In the genomic region with DNA sequence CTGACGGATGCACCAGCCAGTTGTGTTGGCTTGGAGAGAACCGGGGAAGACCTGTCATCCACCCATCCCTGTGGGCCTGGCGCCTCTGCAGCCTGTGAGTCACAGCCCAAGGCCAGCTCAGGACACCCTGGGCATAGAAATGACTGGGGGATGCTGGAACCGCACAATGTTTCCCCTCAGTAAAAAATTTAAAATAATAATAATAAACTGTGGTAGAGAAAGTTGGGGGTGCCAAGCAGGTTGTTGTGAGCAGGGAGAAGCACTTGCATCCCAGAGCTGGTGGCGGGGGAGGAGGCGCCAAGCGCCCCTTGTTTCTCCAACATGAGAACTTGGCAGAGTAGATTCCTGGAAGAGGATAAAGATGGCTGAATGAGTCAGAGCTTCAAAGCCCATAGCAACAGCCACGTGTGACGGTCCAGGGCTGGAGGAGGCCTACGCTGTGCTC, we compare ENCODE assay signal across 14 mouse cellular contexts.
DNase-seq lines count a peak whose midpoint lies in the region; ATAC-seq lines count a peak whose summit lies in the region.
"Had no signal": no experiment of that assay in that cellular context is flagged by ENCODE, and none has a peak within 500 bp of the region (broad histone marks: within the 10 kb centered on the region; RNA-seq: fewer than 3 reads in every experiment).

No protein-coding gene starts in this region.

- H3K4me1 ChIP-seq in hindbrain, embryonic 10.5 days (replicated peaks) = peaks cover 37% of the 10 kb centered on the region
- H3K4me1 ChIP-seq in hindbrain, embryonic 11.5 days (replicated peaks; ENCODE audit: control insufficient read depth, insufficient read depth, low read length) = no peaks in the 10 kb centered on the region
- H3K4me1 ChIP-seq in midbrain, embryonic 13.5 days (replicated peaks) = 0 out of 2 replicates have a peak, but pooled peaks cover 3% of the 10 kb centered on the region

- H3K36me3 ChIP-seq in hindbrain, embryonic 10.5 days = no peaks in the 10 kb centered on the region
- H3K36me3 ChIP-seq in hindbrain, embryonic 11.5 days (ENCODE audit: control insufficient read depth, insufficient read depth, low read length) = no peaks in the 10 kb centered on the region
- no peaks in the 10 kb centered on the region for H3K36me3 ChIP-seq in midbrain, embryonic 13.5 days
- H3K36me3 ChIP-seq: limb, embryonic 12.5 days; midbrain, embryonic 10.5 days had no signal

- H3K27ac ChIP-seq in hindbrain, embryonic 10.5 days = 0 out of 2 replicates have a peak overlapping the region, but pooled peaks have one; percentile 8
- H3K27ac ChIP-seq in hindbrain, embryonic 11.5 days (ENCODE audit: low read depth, low read length) = no peak overlapping the region
- no peak overlapping the region for H3K27ac ChIP-seq in midbrain, embryonic 13.5 days
- H3K27ac ChIP-seq: hindbrain, postnatal 0 days; limb, embryonic 12.5 days; midbrain, embryonic 10.5 days had no signal

- no peaks in the 10 kb centered on the region for H3K9me3 ChIP-seq in hindbrain, embryonic 10.5 days
- H3K9me3 ChIP-seq in hindbrain, embryonic 11.5 days (ENCODE audit: control insufficient read depth, low read length) = no peaks in the 10 kb centered on the region
- H3K9me3 ChIP-seq in midbrain, embryonic 13.5 days = no peaks in the 10 kb centered on the region
- H3K9me3 ChIP-seq: limb, embryonic 12.5 days; midbrain, embryonic 10.5 days had no signal

- H3K4me3 ChIP-seq in hindbrain, embryonic 10.5 days = no peak overlapping the region
- no peak overlapping the region for H3K4me3 ChIP-seq in hindbrain, embryonic 11.5 days (ENCODE audit: low read depth, low read length)
- H3K4me3 ChIP-seq in midbrain, embryonic 13.5 days (replicated peaks) = no peak overlapping the region
- H3K4me3 ChIP-seq: erythroblast, embryonic 14.5 days; limb, embryonic 12.5 days; midbrain, embryonic 10.5 days had no signal

- H3K27me3 ChIP-seq in hindbrain, embryonic 10.5 days (ENCODE audit: insufficient read depth, poor library complexity, severe bottlenecking) = peaks cover 19% of the 10 kb centered on the region
- no peaks in the 10 kb centered on the region for H3K27me3 ChIP-seq in hindbrain, embryonic 11.5 days (ENCODE audit: control insufficient read depth, insufficient read depth, low read length)
- H3K27me3 ChIP-seq in midbrain, embryonic 13.5 days = no peaks in the 10 kb centered on the region

- DNase-seq in hindbrain, embryonic 10.5 days (ENCODE audit: low spot score) = no peak
- DNase-seq in hindbrain, embryonic 11.5 days (ENCODE audit: low spot score) = no peak
- peak; percentile 78 for DNase-seq in NIH3T3 (ENCODE audit: low read depth)
- DNase-seq in frontal cortex, adult 2 months (ENCODE audit: extremely low spot score in 1 of 2, low spot score in 1 of 2) = peak; percentile 51 to 73
- DNase-seq in left cerebral cortex, postnatal 25 days (ENCODE audit: low spot score in 2 of 2) = peak; percentile 47 to 89
- no peak for DNase-seq in thymus, adult 18-20 months
- DNase-seq in kidney, adult 8-10 months = no peak
- DNase-seq: lung, embryonic 14.5 days; retina, postnatal 1 day had no signal

- no peak overlapping the region for H3K9ac ChIP-seq in hindbrain, embryonic 11.5 days (ENCODE audit: low read depth, low read length)
- no peak overlapping the region for H3K9ac ChIP-seq in midbrain, embryonic 13.5 days (replicated peaks)
- H3K9ac ChIP-seq: limb, embryonic 12.5 days; lung, embryonic 14.5 days had no signal

- WGBS in hindbrain, embryonic 10.5 days = 88% methylated on average over 10 of the region's 10 CpGs
- 89% methylated on average over 10 of the region's 10 CpGs for WGBS in hindbrain, embryonic 11.5 days
- WGBS in midbrain, embryonic 13.5 days = 91% methylated on average over 10 of the region's 10 CpGs

- intact Hi-C loops in left cerebral cortex, postnatal 25 days (cut with DNase I) = no loop called here

- no peak for ATAC-seq in hindbrain, embryonic 11.5 days (ENCODE audit: low FRiP score)
- ATAC-seq in midbrain, embryonic 13.5 days = no peak
- ATAC-seq: hindbrain, postnatal 0 days had no signal

- no peak overlapping the region for H3K4me2 ChIP-seq in hindbrain, embryonic 11.5 days (replicated peaks; ENCODE audit: low read depth, low read length)
- H3K4me2 ChIP-seq in midbrain, embryonic 13.5 days (replicated peaks) = no peak overlapping the region
- H3K4me2 ChIP-seq: limb, embryonic 12.5 days; lung, embryonic 14.5 days had no signal

Comparison
In these comparisons a context has a peak if more than half of its experiments do, and no peak if none do; other contexts are left out.
1. DNase-seq: peak in NIH3T3 (single experiment), frontal cortex, adult 2 months (2 of 2) and left cerebral cortex, postnatal 25 days (2 of 2); none in hindbrain, embryonic 10.5 days (single experiment), hindbrain, embryonic 11.5 days (single experiment), thymus, adult 18-20 months (0 of 2) and kidney, adult 8-10 months (0 of 2).